Mouse (Mus musculus) hindbrain, embryonic 11.5 days (tissue): ENCODE data around the gene Cib1. TPM values are rescaled to one million over a fixed set of nuclear protein-coding genes. Genes with fewer than 3 reads are reported as not detected.
A peak's percentile ranks its signal among the peaks of the same experiment; 100 is the strongest.

ENCODE experiments used
- ATAC-seq: fragments of 200-750 bp; cut with Nextera tagmentation; 2 replicates; pipeline ENCODE4 v1.8.0; 2017; ENCODE audit warnings: mild to moderate bottlenecking, moderate TSS enrichment, moderate library complexity; ENCODE audit not compliant: low FRiP score
- DNase-seq: peaks from one replicate; pipeline ENCODE4 v3.0.0-alpha.2; 2015; ENCODE audit warnings: low spot score
- H3K27ac ChIP-seq: fragments of 300-500 bp; sonication (generic); 2 replicates; pipeline ENCODE4 v1.5.1; 2014; ENCODE audit warnings: mild to moderate bottlenecking, low read depth, low read length
- H3K27me3 ChIP-seq: fragments of 300-500 bp; sonication (generic); 2 replicates; pipeline ENCODE4 v1.6.1; 2014; ENCODE audit warnings: mild to moderate bottlenecking, low read length, moderate library complexity, mixed read lengths; ENCODE audit not compliant: control insufficient read depth, insufficient read depth
- H3K36me3 ChIP-seq: fragments of 300-500 bp; sonication (generic); 2 replicates; pipeline ENCODE4 v1.6.1; 2014; ENCODE audit warnings: mild to moderate bottlenecking, low read length, moderate library complexity, mixed read lengths; ENCODE audit not compliant: control insufficient read depth, insufficient read depth
- H3K4me1 ChIP-seq: fragments of 300-500 bp; sonication (generic); replicated peaks from 2 replicates; pipeline ENCODE4 v1.6.1; 2014; ENCODE audit warnings: low read length, mixed read lengths; ENCODE audit not compliant: control insufficient read depth, insufficient read depth
- H3K4me2 ChIP-seq: fragments of 300-500 bp; sonication (generic); replicated peaks from 2 replicates; pipeline ENCODE4 v1.6.1; 2014; ENCODE audit warnings: mild to moderate bottlenecking, low read depth, low read length
- H3K4me3 ChIP-seq: fragments of 300-500 bp; sonication (generic); 2 replicates; pipeline ENCODE4 v1.5.1; 2014; ENCODE audit warnings: low read depth, low read length
- H3K9ac ChIP-seq: fragments of 300-500 bp; sonication (generic); 2 replicates; pipeline ENCODE4 v1.6.1; 2014; ENCODE audit warnings: low read depth, low read length
- H3K9me3 ChIP-seq: fragments of 300-500 bp; sonication (generic); 2 replicates; pipeline ENCODE4 v1.6.1; 2016; ENCODE audit warnings: low read length; ENCODE audit not compliant: control insufficient read depth
- WGBS: fragments of 180-500 bp; shearing (Covaris S2); extraction: QIAGEN DNeasy Blood & Tissue Kit; methylation state at CpG from one replicate; pipeline ENCODE4 v1.1.7; 2014; 5-methylcytosine and 5-hydroxymethylcytosine counted together
- polyA plus RNA-seq: library from polyadenylated mRNA; unstranded; fragments of >200 nt; fragmentation: Nextera tagmentation; extraction: Ambion mirVana; gene quantifications from 2 replicates; pipeline ENCODE4 v1.2.1, GENCODE M21; 2014

Gene Cib1
- polyA plus RNA-seq, 1 experiment from 2014 or later: 61.7 TPM

GRCm38 (mm10) chr7:80201888-80202540, 30.6 kb downstream of the Cib1 start:
- Histone ChIP-seq H3K27me3 (no peaks in the 10 kb centered on the region), H3K27ac (no peak overlapping the region), H3K9ac (no peak overlapping the region), H3K9me3 (no peaks in the 10 kb centered on the region), H3K4me3 (no peak overlapping the region), H3K4me1 (peaks cover 6% of the 10 kb centered on the region), H3K4me2 (no peak overlapping the region), H3K36me3 (no peaks in the 10 kb centered on the region)
- ATAC-seq (no peak), DNase-seq (no peak)
- WGBS: 88% methylated on average over 15 of the region's 15 CpGs

- no peak for DNase-seq
- WGBS: 90% methylated on average over 5 of the region's 5 CpGs
These were observed 31.6 kb downstream of the Cib1 start for GRCm38 (mm10) chr7:80200963-80201539.

GRCm38 (mm10) chr7:80200588-80200945, 32.0 kb downstream of the Cib1 start:
- WGBS: 84% methylated on average over 6 of the region's 6 CpGs
- Histone ChIP-seq H3K4me1 (peaks cover 6% of the 10 kb centered on the region), H3K4me3 (no peak overlapping the region), H3K36me3 (no peaks in the 10 kb centered on the region), H3K27me3 (no peaks in the 10 kb centered on the region), H3K27ac (no peak overlapping the region), H3K9ac (no peak overlapping the region), H3K4me2 (no peak overlapping the region), H3K9me3 (no peaks in the 10 kb centered on the region)
- no peak for ATAC-seq
- DNase-seq: no peak

More at GRCm38 (mm10) chr7:80200963-80201539, 31.6 kb downstream of the Cib1 start:
- Histone ChIP-seq H3K9me3 (no peaks in the 10 kb centered on the region), H3K4me2 (no peak overlapping the region), H3K4me3 (no peak overlapping the region), H3K9ac (no peak overlapping the region), H3K36me3 (no peaks in the 10 kb centered on the region), H3K27me3 (no peaks in the 10 kb centered on the region), H3K4me1 (peaks cover 6% of the 10 kb centered on the region), H3K27ac (no peak overlapping the region)
- no peak for ATAC-seq

- DNase-seq (no peak), ATAC-seq (no peak)
- H3K9ac ChIP-seq: no peak overlapping the region
These were observed 32.6 kb downstream of the Cib1 start for GRCm38 (mm10) chr7:80199851-80200587.

GRCm38 (mm10) chr7:80199286-80199685, 33.3 kb downstream of the Cib1 start:
- no peak for ATAC-seq
- H3K4me3 ChIP-seq: peak overlapping the region; percentile 54
- H3K9me3 ChIP-seq: no peaks in the 10 kb centered on the region
- peak overlapping the region; percentile 61 for H3K4me2 ChIP-seq
- WGBS: 41% methylated on average over 6 of the region's 6 CpGs
- H3K36me3 ChIP-seq: no peaks in the 10 kb centered on the region
- peak overlapping the region; percentile 91 for H3K27ac ChIP-seq
- H3K9ac ChIP-seq: peak overlapping the region; percentile 75
- H3K4me1 ChIP-seq: peaks cover 9% of the 10 kb centered on the region
- H3K27me3 ChIP-seq: no peaks in the 10 kb centered on the region
- DNase-seq: no peak

More at GRCm38 (mm10) chr7:80199851-80200587, 32.6 kb downstream of the Cib1 start:
- H3K4me2 ChIP-seq: peak overlapping the region; percentile 61
- no peak overlapping the region for H3K4me3 ChIP-seq
- H3K27me3 ChIP-seq: no peaks in the 10 kb centered on the region
- no peaks in the 10 kb centered on the region for H3K9me3 ChIP-seq
- H3K4me1 ChIP-seq: peaks cover 6% of the 10 kb centered on the region
- H3K27ac ChIP-seq: no peak overlapping the region
- H3K36me3 ChIP-seq: no peaks in the 10 kb centered on the region
- 68% methylated on average over 11 of the region's 11 CpGs for WGBS

- Histone ChIP-seq H3K9me3 (no peaks in the 10 kb centered on the region), H3K27me3 (no peaks in the 10 kb centered on the region), H3K27ac (peak overlapping the region; percentile 91), H3K4me3 (peak overlapping the region; percentile 54), H3K4me1 (peaks cover 9% of the 10 kb centered on the region), H3K4me2 (peak overlapping the region; percentile 61), H3K36me3 (no peaks in the 10 kb centered on the region), H3K9ac (peak overlapping the region; percentile 75)
- ATAC-seq: peak; percentile 28; the same call in 1 of the 2 replicates
- no peak for DNase-seq
- 3% methylated on average over 11 of the region's 11 CpGs for WGBS
These were observed 33.8 kb downstream of the Cib1 start for GRCm38 (mm10) chr7:80198863-80199262.

GRCm38 (mm10) chr7:80197941-80198778, 34.5 kb downstream of the Cib1 start:
- peak overlapping the region; percentile 54 for H3K4me3 ChIP-seq
- peak overlapping the region; percentile 75 for H3K9ac ChIP-seq
- no peaks in the 10 kb centered on the region for H3K9me3 ChIP-seq
- peak overlapping the region; percentile 61 for H3K4me2 ChIP-seq
- peak overlapping the region; percentile 91 for H3K27ac ChIP-seq
- H3K4me1 ChIP-seq: peaks cover 9% of the 10 kb centered on the region
- H3K27me3 ChIP-seq: no peaks in the 10 kb centered on the region
- DNase-seq: peak; percentile 89
- peak; percentile 94 for ATAC-seq
- H3K36me3 ChIP-seq: no peaks in the 10 kb centered on the region
- under 1% methylated on average over 55 of the region's 74 CpGs for WGBS

- H3K27me3 ChIP-seq: no peaks in the 10 kb centered on the region
- H3K4me2 ChIP-seq: peak overlapping the region; percentile 61
- no peaks in the 10 kb centered on the region for H3K9me3 ChIP-seq
- H3K4me3 ChIP-seq: peak overlapping the region; percentile 54
- no peak for ATAC-seq
- 19% methylated on average over 4 of the region's 4 CpGs for WGBS
- peak overlapping the region; percentile 91 for H3K27ac ChIP-seq
- no peaks in the 10 kb centered on the region for H3K36me3 ChIP-seq
- H3K4me1 ChIP-seq: peaks cover 9% of the 10 kb centered on the region
- DNase-seq: no peak
- peak overlapping the region; percentile 75; the same call in 1 of the 2 replicates for H3K9ac ChIP-seq
These were observed 35.2 kb downstream of the Cib1 start for GRCm38 (mm10) chr7:80197371-80197770.
